Mouse (Mus musculus) myocyte (in vitro differentiated cells): ENCODE results near the gene Cyp2c70. TPM values are rescaled to one million over a fixed set of nuclear protein-coding genes. Genes with fewer than 3 reads are reported as not detected.
"Not testable (repeated sequence)": the region's sequence is repeated elsewhere in the genome, so short reads cannot be mapped to it uniquely, and the experiment has no call there.

ENCODE experiments used
- H3K27me3 ChIP-seq: one replicate; pipeline ENCODE4 v1.6.1; 2011; ENCODE audit not compliant: control insufficient read depth, insufficient read depth, insufficient read length
- H3K36me3 ChIP-seq: one replicate; pipeline ENCODE4 v1.6.1; 2011; ENCODE audit not compliant: control insufficient read depth, insufficient read depth
- H3K4me2 ChIP-seq: one replicate; pipeline ENCODE4 v1.6.1; 2011; ENCODE audit warnings: low read depth, control low read depth
- H3K4me3 ChIP-seq: one replicate; pipeline ENCODE4 v1.5.1; 2011; ENCODE audit warnings: mild to moderate bottlenecking, control low read depth, moderate library complexity
- H3K79me2 ChIP-seq: one replicate; pipeline ENCODE4 v1.6.1; 2011; ENCODE audit not compliant: control insufficient read depth, insufficient read depth
- H3ac ChIP-seq: one replicate; pipeline ENCODE4 v1.6.1; 2011; ENCODE audit not compliant: control insufficient read depth, insufficient read length
- CEBPB ChIP-seq: IDR thresholded peaks from 2 replicates; pipeline ENCODE4 v1.6.1; 2011; ENCODE audit warnings: mild to moderate bottlenecking, moderate library complexity; ENCODE audit not compliant: poor library complexity, insufficient read depth, severe bottlenecking
- E2F4 ChIP-seq: IDR thresholded peaks from one replicate; pipeline ENCODE4 v1.6.1; 2011; ENCODE audit warnings: mild to moderate bottlenecking, control low read depth, moderate library complexity; ENCODE audit not compliant: insufficient read depth
- MAX ChIP-seq: IDR thresholded peaks from one replicate; pipeline ENCODE4 v1.6.1; 2011; ENCODE audit warnings: low read depth, mild to moderate bottlenecking, control low read depth
- POLR2A ChIP-seq: IDR thresholded peaks from one replicate; pipeline ENCODE4 v1.6.1; 2011; ENCODE audit warnings: low read depth, mild to moderate bottlenecking, control low read depth, moderate library complexity; ENCODE audit not compliant: insufficient read length
- POLR2AphosphoS2 ChIP-seq: IDR thresholded peaks from one replicate; pipeline ENCODE4 v1.6.1; 2011; ENCODE audit warnings: low read depth, control low read depth; ENCODE audit not compliant: insufficient read length
- SRF ChIP-seq: IDR thresholded peaks from one replicate; pipeline ENCODE4 v1.6.1; 2011; ENCODE audit warnings: low read depth; ENCODE audit not compliant: control insufficient read depth, insufficient read length
- TCF3 ChIP-seq: IDR thresholded peaks from one replicate; pipeline ENCODE4 v1.6.1; 2011; ENCODE audit warnings: low read depth, control low read depth; ENCODE audit not compliant: insufficient read length
- USF1 ChIP-seq: IDR thresholded peaks from one replicate; pipeline ENCODE4 v1.6.1; 2011; ENCODE audit warnings: low read depth, mild to moderate bottlenecking, control low read depth, moderate library complexity
- polyA plus RNA-seq: library from polyadenylated mRNA; unstranded; fragments of >200 nt; fragmentation: generic; extraction: Trizol; gene quantifications from one replicate; pipeline ENCODE4 v1.2.1, GENCODE M21; 2012; ENCODE audit warnings: missing spikeins

The Cyp2c70 gene
- polyA plus RNA-seq, 1 experiment: not detected

DNA sequence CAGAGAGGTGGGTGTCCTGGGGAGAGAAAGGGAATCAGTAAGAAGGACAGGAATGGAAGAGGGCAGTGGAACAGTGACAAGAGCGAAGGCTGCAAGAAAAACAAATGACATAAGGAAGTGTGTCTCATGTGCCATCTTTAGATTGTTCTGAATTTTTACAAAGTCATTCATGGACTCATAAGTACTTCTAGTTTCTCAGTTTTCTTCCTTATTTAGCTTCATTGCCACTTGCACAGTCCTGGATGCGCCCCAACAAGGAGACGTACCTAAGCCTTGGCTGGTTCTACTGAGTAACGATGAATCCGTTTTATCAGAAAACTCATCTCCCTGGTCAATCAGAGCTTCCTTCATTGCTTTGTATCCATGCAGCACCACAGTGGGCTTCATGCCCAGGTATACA is 3.5 kb downstream of the Cyp2c70 start:
- no peak overlapping the region for H3ac ChIP-seq
- H3K4me3 ChIP-seq: no peak overlapping the region
- H3K79me2 ChIP-seq: no peaks in the 10 kb centered on the region
- peaks cover 5% of the 10 kb centered on the region for H3K27me3 ChIP-seq
- no peaks in the 10 kb centered on the region for H3K36me3 ChIP-seq
- H3K4me2 ChIP-seq: no peak overlapping the region
- TF ChIP-seq USF1 (no peak), TCF3 (no peak)

DNA sequence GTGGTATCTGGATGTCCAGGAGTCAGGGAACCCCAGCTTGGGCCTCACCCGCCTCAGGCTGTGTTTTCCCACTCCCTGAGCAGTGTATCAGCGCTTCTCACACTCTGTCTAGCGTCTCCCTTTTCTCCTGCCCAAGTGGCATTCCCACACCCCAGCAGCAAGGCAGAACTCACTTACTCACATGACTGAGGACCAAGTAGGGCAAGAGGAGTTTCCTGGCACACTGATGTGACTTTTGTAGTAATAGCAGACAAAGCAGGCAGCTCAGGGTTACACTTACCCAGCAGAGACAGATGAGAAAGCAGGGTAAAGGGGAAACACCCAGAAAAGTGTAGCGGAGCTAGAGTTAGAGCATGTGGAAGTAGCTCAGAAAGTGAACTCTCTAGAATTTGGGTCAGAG is 8.8 kb downstream of the Cyp2c70 start:
- no peak overlapping the region for H3K4me2 ChIP-seq
- H3ac ChIP-seq: no peak overlapping the region
- H3K36me3 ChIP-seq: no peaks in the 10 kb centered on the region
- no peaks in the 10 kb centered on the region for H3K79me2 ChIP-seq
- no peaks in the 10 kb centered on the region for H3K27me3 ChIP-seq
- no peak overlapping the region for H3K4me3 ChIP-seq
- TF ChIP-seq POLR2A: no peak
- no peak for TF ChIP-seq SRF
- no peak for TF ChIP-seq E2F4
- no peak for TF ChIP-seq CEBPB
- no peak for TF ChIP-seq POLR2AphosphoS2
- TF ChIP-seq MAX: no peak

GRCm38 (mm10) chr19:40168391-40168790 is 18.7 kb downstream of the Cyp2c70 start:
- H3ac ChIP-seq, H3K79me2 ChIP-seq, H3K36me3 ChIP-seq, H3K4me2 ChIP-seq, H3K4me3 ChIP-seq, H3K27me3 ChIP-seq: not testable (repeated sequence)

DNA sequence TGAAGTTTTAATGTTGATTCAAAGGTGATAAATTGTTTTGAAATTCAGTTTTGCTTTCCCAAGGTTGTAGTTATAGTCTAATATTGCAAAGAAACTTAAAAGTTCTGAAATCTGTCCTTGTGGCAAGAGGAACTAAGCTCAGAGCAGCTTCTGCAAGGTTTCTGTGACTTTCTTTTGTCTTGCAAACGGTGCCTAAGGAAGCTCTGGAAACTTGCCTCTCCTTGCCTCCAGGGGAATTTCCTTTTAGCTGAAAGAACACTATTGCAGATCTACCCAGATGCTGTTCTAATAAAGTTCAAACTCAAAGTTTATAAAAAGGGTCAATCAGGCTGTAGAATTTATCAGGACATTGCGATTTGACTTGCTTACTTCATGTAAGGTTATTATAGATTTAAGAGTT is 60.1 kb downstream of the Cyp2c70 start:
- not testable (repeated sequence) for H3K79me2 ChIP-seq, H3K27me3 ChIP-seq, H3K4me2 ChIP-seq

DNA sequence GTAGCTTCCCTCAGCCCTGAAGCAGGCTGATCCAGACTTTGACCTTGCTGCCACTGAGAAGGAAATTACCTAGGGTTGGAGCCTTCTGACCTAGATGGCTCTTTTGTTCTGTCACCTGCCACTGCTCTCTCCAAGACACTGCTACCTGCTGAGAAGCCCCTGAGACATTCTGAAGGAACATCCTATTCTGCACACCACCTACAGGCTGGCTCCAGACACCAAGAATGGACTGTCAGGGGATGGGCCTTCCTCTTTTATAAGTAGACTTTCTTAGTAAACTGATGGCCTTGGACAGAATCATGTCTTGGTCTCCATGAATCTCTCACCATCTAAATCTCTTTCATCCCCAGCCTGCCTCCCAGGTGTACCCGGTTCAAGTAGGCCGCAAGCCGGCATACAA is 62.0 kb downstream of the Cyp2c70 start:
- not testable (repeated sequence) for H3K36me3 ChIP-seq, H3ac ChIP-seq, H3K27me3 ChIP-seq, H3K4me3 ChIP-seq, H3K79me2 ChIP-seq, H3K4me2 ChIP-seq

More for the DNA sequence above, 60.1 kb downstream of the Cyp2c70 start:
- not testable (repeated sequence) for H3K36me3 ChIP-seq, H3K4me3 ChIP-seq, H3ac ChIP-seq

- H3K36me3 ChIP-seq, H3ac ChIP-seq, H3K4me2 ChIP-seq, H3K4me3 ChIP-seq, H3K27me3 ChIP-seq, H3K79me2 ChIP-seq: not testable (repeated sequence)
Observed at GRCm38 (mm10) chr19:40119624-40120023, 67.5 kb downstream of the Cyp2c70 start.

Other genes with a start within 250 kb of the Cyp2c70 start
- not detected for gene Cyp2c37, start 194.9 kb downstream of the Cyp2c70 start, polyA plus RNA-seq
- gene Cyp2c54, start 113.5 kb downstream of the Cyp2c70 start, polyA plus RNA-seq: not detected
- gene Cyp2c50, start 97.6 kb downstream of the Cyp2c70 start, polyA plus RNA-seq: not detected
- 161 TPM for gene Pdlim1, start 84.5 kb upstream of the Cyp2c70 start, polyA plus RNA-seq